Mouse (Mus musculus): ENCODE data around the gene Smtnl1.

The Smtnl1 gene

GRCm38 (mm10) chr2:84792516-84792915 is 29.9 kb downstream of the Smtnl1 start:
- no peak for DNase-seq

GRCm38 (mm10) chr2:84790418-84790817 is 32.0 kb downstream of the Smtnl1 start:
- no peak for DNase-seq

GRCm38 (mm10) chr2:84788316-84788715 is 34.1 kb downstream of the Smtnl1 start:
- DNase-seq = no peak

GRCm38 (mm10) chr2:84783840-84784566 is 38.4 kb downstream of the Smtnl1 start:
- DNase-seq = no peak

- DNase-seq = no peak
Observed at GRCm38 (mm10) chr2:84783315-84783714, 39.1 kb downstream of the Smtnl1 start.

- DNase-seq = no peak
Observed at GRCm38 (mm10) chr2:84779210-84779609, 43.2 kb downstream of the Smtnl1 start.

GRCm38 (mm10) chr2:84777706-84778105 is 44.7 kb downstream of the Smtnl1 start:
- DNase-seq = no peak

GRCm38 (mm10) chr2:84775665-84776064 is 46.8 kb downstream of the Smtnl1 start:
- DNase-seq = no peak

- DNase-seq = no peak
Observed at GRCm38 (mm10) chr2:84775241-84775640, 47.2 kb downstream of the Smtnl1 start, which contains the start of gene Serping1. TSS of gene Serping1 (minus strand) at chr2:84775444.

GRCm38 (mm10) chr2:84774751-84775150 is 47.7 kb downstream of the Smtnl1 start:
- DNase-seq = peak; percentile 8

GRCm38 (mm10) chr2:84773195-84773594 is 49.3 kb downstream of the Smtnl1 start:
- no peak for DNase-seq

GRCm38 (mm10) chr2:84772454-84772853 is 50.0 kb downstream of the Smtnl1 start:
- DNase-seq = no peak

- no peak for DNase-seq
Observed at GRCm38 (mm10) chr2:84770501-84770900, 52.0 kb downstream of the Smtnl1 start.

- DNase-seq = no peak
Observed at GRCm38 (mm10) chr2:84762818-84763217, 59.6 kb downstream of the Smtnl1 start.

- no peak for DNase-seq
Observed at GRCm38 (mm10) chr2:84762295-84762694, 60.2 kb downstream of the Smtnl1 start.

GRCm38 (mm10) chr2:84761840-84762239 is 60.6 kb downstream of the Smtnl1 start:
- DNase-seq = no peak

GRCm38 (mm10) chr2:84761309-84761708 is 61.1 kb downstream of the Smtnl1 start:
- DNase-seq = no peak

Measured in layer of hippocampus, adult 9-11 months (tissue).